Mouse (Mus musculus) B cell, adult 2 months (primary cell): ENCODE results near the gene Ncbp1.

Experiments used
- DNase-seq, 2 experiments: peaks; one replicate each; pipeline ENCODE4 v3.0.0; 2022

The Ncbp1 gene

GRCm38 (mm10) chr4:46221090-46221489 is 82.7 kb downstream of the Ncbp1 start:
- DNase-seq: no peak
